Mouse (Mus musculus) kidney, adult 2 months (tissue): ENCODE measurements around the gene Pcbp2.

ENCODE experiments used
- CTCF ChIP-seq: fragments of 200-500 bp; conservative IDR thresholded peaks from 2 replicates; pipeline ENCODE4 v1.5.1; 2011; ENCODE audit warnings: low read depth, mild to moderate bottlenecking, control low read depth, low read length, moderate library complexity, mixed read lengths; ENCODE audit not compliant: insufficient read depth, insufficient read length
- POLR2A ChIP-seq: fragments of 200-500 bp; IDR thresholded peaks from one replicate; pipeline ENCODE4 v1.6.1; 2011; ENCODE audit warnings: low read depth, low read length, control low read depth

DNA sequence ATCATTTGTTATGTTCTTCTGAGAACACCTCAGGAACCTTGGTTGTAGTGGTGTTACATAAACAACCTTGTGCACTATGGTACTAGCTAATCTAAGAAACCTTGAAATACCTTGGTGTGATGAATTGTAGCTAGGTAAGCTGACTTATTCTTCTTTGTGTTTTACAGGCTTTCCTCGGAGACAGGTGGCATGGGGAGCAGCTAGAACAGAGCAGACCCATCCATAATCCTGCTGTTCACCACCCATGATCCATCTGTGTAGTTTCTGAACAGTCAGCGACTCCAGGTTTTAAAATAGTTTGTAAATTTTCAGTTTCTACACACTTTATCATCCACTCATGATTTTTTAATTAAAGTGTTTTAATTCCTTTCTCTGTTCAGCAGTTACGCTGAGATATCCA lies 28.0 kb downstream of the Pcbp2 start:
- TF ChIP-seq CTCF (no peak), POLR2A (no peak)
